Mouse (Mus musculus) embryonic fibroblast, embryonic 13.5 days (primary cell): ENCODE results near the gene Herc3. TPM values are rescaled to one million over a fixed set of nuclear protein-coding genes. Genes with fewer than 3 reads are reported as not detected.

Source experiments
- H3K27ac ChIP-seq: 2 replicates; pipeline ENCODE4 v1.5.1; 2012; ENCODE audit warnings: low read length, control low read depth, inconsistent platforms; ENCODE audit not compliant: insufficient read depth
- H3K4me1 ChIP-seq: 2 replicates; pipeline ENCODE4 v1.6.1; 2011; ENCODE audit warnings: low read length; ENCODE audit not compliant: control insufficient read depth, insufficient read depth
- H3K4me3 ChIP-seq: 2 replicates; pipeline ENCODE4 v1.5.1; 2011; ENCODE audit warnings: mild to moderate bottlenecking, control low read depth, low read length; ENCODE audit not compliant: insufficient read depth
- CTCF ChIP-seq: IDR thresholded peaks from 2 replicates; pipeline ENCODE4 v1.5.1; 2011; ENCODE audit warnings: mild to moderate bottlenecking, control low read depth, low read length, moderate library complexity, borderline replicate concordance; ENCODE audit not compliant: insufficient read depth
- POLR2A ChIP-seq: IDR thresholded peaks from 2 replicates; pipeline ENCODE4 v1.6.1; 2011; ENCODE audit warnings: low read depth, mild to moderate bottlenecking, control low read depth, low read length, moderate library complexity
- polyA plus RNA-seq: library from polyadenylated mRNA; stranded (reverse); fragments of >200 nt; gene quantifications from 2 replicates; pipeline ENCODE4 v1.2.4, GENCODE M21; 2011; ENCODE audit warnings: low read depth; ENCODE audit not compliant: missing spikeins, insufficient read length

Herc3 gene
- polyA plus RNA-seq, 1 experiment, result 13.5 TPM

DNA sequence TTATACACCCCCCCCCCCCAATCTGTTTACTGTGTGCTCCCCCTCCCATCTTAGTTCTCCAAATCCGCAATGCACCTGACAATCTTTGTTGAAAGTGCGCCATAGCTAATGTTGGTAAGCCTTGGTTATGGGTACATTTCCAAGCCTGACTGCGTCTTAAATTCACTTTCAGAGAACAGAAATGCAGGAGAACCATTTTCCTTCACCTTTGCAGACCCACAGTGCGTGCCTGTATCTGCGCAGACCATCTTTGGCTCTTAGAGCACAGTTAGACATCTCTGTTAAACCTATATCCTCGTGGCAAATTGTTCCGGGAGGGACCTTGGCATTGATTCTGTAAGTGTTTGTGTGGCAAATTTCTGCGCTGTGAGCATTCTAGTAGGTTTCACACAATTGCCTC, 76.1 kb downstream of the Herc3 start:
- no peaks in the 10 kb centered on the region for H3K4me1 ChIP-seq
- no peak overlapping the region for H3K4me3 ChIP-seq
- TF ChIP-seq POLR2A (no peak), CTCF (no peak)
- no peak overlapping the region for H3K27ac ChIP-seq

DNA sequence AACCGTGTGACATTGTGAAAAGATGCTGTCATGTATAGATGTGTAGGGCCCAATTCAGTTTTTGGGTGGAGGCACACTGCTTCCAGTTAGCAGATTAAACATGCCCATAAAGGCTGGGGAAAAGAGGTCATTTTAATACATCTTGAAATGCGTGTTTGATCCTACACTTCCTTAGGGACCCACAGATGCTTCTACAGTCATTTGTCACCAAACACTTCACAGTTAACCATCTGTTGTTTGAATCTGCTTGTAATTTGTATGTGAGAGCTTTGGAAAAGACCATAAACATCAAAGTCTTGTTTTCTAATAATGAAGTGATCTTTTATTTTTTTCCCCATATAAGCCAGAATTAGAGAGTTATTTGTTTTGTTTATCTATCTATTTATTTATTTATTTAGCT, 76.5 kb downstream of the Herc3 start:
- no peak overlapping the region for H3K4me3 ChIP-seq
- no peak for TF ChIP-seq POLR2A
- TF ChIP-seq CTCF, result no peak
- H3K4me1 ChIP-seq, result no peaks in the 10 kb centered on the region
- H3K27ac ChIP-seq, result no peak overlapping the region

DNA sequence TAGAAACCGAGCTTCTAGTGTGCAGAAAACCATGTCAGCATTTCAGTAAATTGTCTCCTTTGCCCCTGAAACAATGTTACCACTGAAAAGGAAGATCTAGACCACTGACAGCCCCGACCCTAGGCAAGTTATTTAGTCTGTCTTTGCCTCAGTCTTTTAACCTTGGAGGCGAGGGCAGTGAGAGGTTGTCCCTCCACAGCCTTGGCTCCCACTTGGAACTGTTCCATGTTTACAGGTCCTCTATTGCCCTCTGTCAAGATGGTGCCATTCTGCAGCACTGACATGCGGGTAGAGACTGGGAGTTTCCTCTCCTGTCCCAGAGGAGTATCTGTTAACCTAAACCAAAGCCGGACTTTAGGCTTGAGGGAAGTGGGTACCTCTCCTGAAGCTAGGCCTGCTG, 81.6 kb downstream of the Herc3 start:
- Histone ChIP-seq H3K4me3 (no peak overlapping the region), H3K27ac (no peak overlapping the region), H3K4me1 (no peaks in the 10 kb centered on the region)
- TF ChIP-seq CTCF (no peak), POLR2A (no peak)

DNA sequence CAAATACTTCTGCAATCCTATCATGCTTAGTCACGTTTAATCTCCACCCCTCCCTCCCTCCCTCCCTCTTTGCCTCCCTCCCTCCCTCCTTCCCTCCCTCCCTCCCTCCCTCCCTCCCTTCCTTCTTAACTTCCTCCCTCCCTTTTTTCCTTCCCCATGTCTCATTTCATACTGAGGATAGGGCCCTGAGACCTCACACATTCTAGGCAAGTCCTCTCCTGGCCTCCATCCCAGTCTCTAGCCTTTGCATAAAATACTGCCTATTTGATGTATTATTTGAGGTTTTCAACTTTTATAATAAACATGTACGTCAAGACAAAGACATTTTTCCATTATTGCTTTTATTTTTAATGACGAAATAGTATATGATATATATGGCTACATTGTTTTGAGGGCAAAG, 82.3 kb downstream of the Herc3 start:
- Histone ChIP-seq H3K4me1 (no peaks in the 10 kb centered on the region), H3K27ac (no peak overlapping the region), H3K4me3 (no peak overlapping the region)
- TF ChIP-seq POLR2A (no peak), CTCF (no peak)

DNA sequence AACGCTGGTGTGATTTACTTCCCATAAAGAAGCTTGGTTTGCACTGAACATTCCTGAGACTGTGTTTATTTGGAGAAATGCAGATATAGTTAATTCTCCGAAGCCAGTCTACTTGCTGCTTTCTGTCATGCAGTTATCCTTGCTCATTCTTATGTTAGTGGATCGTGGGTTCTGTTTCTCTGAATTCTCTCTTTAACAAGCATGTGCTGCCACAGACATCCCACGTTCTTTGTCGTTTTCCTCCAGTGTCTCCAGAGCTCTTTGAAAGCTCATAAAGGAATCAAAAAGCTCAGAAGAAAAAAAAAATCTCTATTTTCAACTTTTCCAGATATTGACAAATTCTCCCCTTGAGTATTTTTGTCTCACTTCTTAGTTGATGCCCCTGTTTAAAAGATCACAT, 82.7 kb downstream of the Herc3 start:
- no peak overlapping the region for H3K27ac ChIP-seq
- TF ChIP-seq POLR2A, result no peak

DNA sequence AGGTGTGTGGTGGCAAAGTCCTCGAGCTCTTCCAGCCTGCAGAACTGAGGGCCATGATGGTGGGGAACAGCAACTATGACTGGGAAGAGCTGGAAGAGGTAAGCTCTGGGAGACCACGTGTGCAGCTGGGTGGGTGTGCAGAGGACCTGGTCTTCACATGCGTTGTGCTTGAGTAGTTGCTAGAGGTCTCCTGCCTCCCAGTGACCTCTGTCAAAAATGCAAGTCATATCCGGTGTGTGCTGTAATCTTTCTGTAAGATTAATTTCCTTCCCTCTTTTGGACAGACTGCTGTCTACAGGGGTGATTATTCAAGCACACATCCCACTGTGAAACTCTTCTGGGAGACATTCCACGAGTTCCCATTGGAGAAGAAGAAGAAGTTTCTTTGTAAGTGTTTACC, 85.2 kb downstream of the Herc3 start:
- no peak overlapping the region for H3K27ac ChIP-seq
- H3K4me1 ChIP-seq, result no peaks in the 10 kb centered on the region
- TF ChIP-seq POLR2A, result no peak
- TF ChIP-seq CTCF, result no peak
- H3K4me3 ChIP-seq, result no peak overlapping the region

More for the DNA sequence above, 82.7 kb downstream of the Herc3 start:
- Histone ChIP-seq H3K4me1 (no peaks in the 10 kb centered on the region), H3K4me3 (no peak overlapping the region)

DNA sequence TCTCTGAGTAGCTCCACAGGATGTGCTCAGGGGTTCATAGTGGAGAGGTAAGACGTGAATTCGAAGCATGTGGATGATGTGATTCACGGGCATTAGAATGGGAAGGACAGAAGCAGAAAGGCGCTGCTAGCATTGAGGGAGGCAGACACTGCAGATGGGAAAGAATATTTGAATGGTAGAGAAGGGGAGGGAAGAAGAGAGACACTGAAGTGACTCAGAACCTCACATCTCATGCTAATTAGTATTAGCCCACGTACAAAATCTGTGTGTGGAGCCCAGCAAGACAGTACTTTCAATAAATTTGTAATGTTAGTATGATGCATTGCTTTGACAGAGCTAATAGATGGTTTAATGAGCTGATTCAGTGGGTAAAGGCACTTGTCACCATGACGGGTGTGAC, 89.5 kb downstream of the Herc3 start:
- H3K27ac ChIP-seq, result no peak overlapping the region

DNA sequence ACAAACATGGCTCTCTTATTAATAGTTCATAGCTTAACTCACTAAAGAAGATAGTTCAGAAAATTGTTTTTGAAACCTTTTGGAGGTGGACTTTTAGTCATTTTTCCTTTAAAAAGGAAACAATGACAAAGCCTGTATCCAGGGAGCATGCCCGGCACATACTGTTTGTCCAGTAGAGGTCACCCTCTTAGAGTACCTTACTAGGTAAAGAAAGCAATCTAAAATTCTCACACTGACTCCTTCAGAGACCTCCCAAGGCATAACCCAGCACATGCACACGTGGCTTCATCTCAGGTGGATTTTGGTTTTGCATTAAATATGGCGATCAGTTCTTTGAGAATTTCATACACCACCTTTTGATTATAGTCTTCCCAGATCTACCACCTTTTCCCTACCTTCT, 90.4 kb downstream of the Herc3 start:
- H3K4me3 ChIP-seq, result no peak overlapping the region
- H3K27ac ChIP-seq, result no peak overlapping the region
- TF ChIP-seq POLR2A (no peak), CTCF (no peak)
- peaks cover 2% of the 10 kb centered on the region; the same call in 1 of the 2 replicates for H3K4me1 ChIP-seq

More for the DNA sequence above, 89.5 kb downstream of the Herc3 start:
- Histone ChIP-seq H3K4me3 (no peak overlapping the region), H3K4me1 (peaks cover 2% of the 10 kb centered on the region; the same call in 1 of the 2 replicates)
- TF ChIP-seq CTCF, result no peak
- no peak for TF ChIP-seq POLR2A

DNA sequence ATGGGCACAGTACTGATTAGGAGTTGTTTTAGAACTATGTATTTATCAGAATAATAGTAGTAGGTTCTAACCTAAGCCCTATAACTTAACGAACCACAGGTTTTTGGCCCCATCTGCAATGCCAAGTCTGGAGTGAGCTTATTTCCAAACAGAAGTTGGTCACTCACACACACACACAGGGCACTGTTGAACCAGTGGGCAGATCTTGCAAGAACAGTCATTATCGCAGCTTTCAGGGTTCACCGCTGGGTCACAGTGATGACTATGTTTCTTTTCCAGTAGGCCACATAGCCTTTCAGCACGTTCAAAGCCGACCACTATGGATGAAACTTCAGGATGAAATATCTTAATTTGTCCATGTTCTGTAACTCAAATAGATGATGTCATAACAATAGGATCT, 91.2 kb downstream of the Herc3 start:
- H3K4me1 ChIP-seq, result peaks cover 2% of the 10 kb centered on the region; the same call in 1 of the 2 replicates

DNA sequence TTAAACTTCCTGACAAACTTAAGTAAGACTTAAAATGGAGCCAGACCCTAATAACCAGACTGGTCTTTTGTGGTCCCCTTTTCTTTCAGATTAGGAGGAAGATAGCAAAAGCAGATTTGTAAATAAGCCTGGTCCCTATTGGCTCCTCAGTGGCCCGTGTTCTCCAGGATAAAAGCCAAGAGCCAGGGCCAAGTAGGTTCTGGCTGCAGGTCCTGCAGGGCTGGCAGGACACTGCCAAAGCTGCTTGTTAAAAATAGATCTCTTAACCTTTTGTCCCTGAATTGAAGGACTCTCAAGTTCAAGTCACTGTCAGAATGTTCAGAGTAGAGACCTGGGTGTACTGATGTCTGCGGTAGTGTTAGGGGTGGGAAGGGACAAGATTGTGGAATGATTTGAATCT, 96.6 kb downstream of the Herc3 start:
- no peak for TF ChIP-seq CTCF
- no peak for TF ChIP-seq POLR2A
- Histone ChIP-seq H3K27ac (no peak overlapping the region), H3K4me3 (no peak overlapping the region), H3K4me1 (no peaks in the 10 kb centered on the region)

More for the DNA sequence above, 91.2 kb downstream of the Herc3 start:
- Histone ChIP-seq H3K4me3 (no peak overlapping the region), H3K27ac (no peak overlapping the region)
- TF ChIP-seq POLR2A (no peak), CTCF (no peak)

DNA sequence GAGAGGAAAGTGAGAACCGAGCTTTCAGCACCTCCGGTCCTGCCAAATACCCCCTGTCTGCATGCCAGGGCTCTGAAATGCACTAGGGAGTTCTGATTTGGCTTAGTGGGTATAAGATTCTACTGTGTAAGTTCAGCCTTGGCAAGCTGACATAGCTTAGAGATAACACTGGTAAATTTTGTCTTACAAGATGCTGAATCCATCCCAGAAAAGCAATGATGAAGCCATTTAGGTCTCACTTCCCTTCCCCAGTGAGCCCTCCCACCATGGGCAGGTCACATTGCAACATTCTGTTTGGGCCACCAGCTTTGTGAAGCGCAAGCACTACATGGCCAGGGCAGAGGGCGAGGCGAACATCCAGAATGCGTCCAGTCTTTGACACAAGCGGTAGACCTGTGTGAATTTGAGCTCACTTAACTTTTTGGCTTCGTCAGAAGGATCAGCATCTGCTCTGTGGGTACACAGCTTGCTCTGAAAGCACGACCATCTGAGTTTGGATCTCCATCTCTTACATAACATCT, 98.7 kb downstream of the Herc3 start:
- TF ChIP-seq POLR2A (no peak), CTCF (no peak)
- H3K4me1 ChIP-seq, result no peaks in the 10 kb centered on the region
- no peak overlapping the region for H3K4me3 ChIP-seq
- H3K27ac ChIP-seq, result no peak overlapping the region
